Mouse (Mus musculus) limb, embryonic 12.5 days (tissue): ENCODE data around the gene Fsip1. TPM values are rescaled to one million over a fixed set of nuclear protein-coding genes. Genes with fewer than 3 reads are reported as not detected.
A peak's percentile ranks its signal among the peaks of the same experiment; 100 is the strongest.
"Not testable (repeated sequence)": the region's sequence is repeated elsewhere in the genome, so short reads cannot be mapped to it uniquely, and the experiment has no call there.

Experiments
- ATAC-seq: fragments of 200-750 bp; cut with Nextera tagmentation; 2 replicates; pipeline ENCODE4 v1.8.0; 2017; ENCODE audit warnings: low read depth, moderate TSS enrichment; ENCODE audit not compliant: insufficient number of reproducible peaks, insufficient read depth, low FRiP score, low TSS enrichment
- H3K27ac ChIP-seq: fragments of 300-500 bp; sonication (generic); 2 replicates; pipeline ENCODE4 v1.5.1; 2016; ENCODE audit warnings: mild to moderate bottlenecking, moderate library complexity
- H3K27me3 ChIP-seq: fragments of 300-500 bp; sonication (generic); 2 replicates; pipeline ENCODE4 v1.6.1; 2016; ENCODE audit warnings: mild to moderate bottlenecking, moderate library complexity
- H3K36me3 ChIP-seq: fragments of 300-500 bp; sonication (generic); 2 replicates; pipeline ENCODE4 v1.6.1; 2016; ENCODE audit warnings: mild to moderate bottlenecking, moderate library complexity
- H3K4me1 ChIP-seq: fragments of 300-500 bp; sonication (generic); replicated peaks from 2 replicates; pipeline ENCODE4 v1.6.1; 2016
- H3K4me2 ChIP-seq: fragments of 300-500 bp; sonication (generic); 2 replicates; pipeline ENCODE4 v1.6.1; 2016; ENCODE audit warnings: mild to moderate bottlenecking, moderate library complexity
- H3K4me3 ChIP-seq: fragments of 300-500 bp; sonication (generic); replicated peaks from 2 replicates; pipeline ENCODE4 v1.5.1; 2016; ENCODE audit warnings: mild to moderate bottlenecking
- H3K9ac ChIP-seq: fragments of 300-500 bp; sonication (generic); replicated peaks from 2 replicates; pipeline ENCODE4 v1.6.1; 2016; ENCODE audit warnings: mild to moderate bottlenecking, moderate library complexity
- H3K9me3 ChIP-seq: fragments of 300-500 bp; sonication (generic); 2 replicates; pipeline ENCODE4 v1.6.1; 2016; ENCODE audit warnings: mild to moderate bottlenecking, moderate library complexity
- WGBS: fragments of 180-500 bp; shearing (Covaris S2); methylation state at CpG from one replicate; pipeline ENCODE4 v1.1.7; 2016; 5-methylcytosine and 5-hydroxymethylcytosine counted together
- polyA plus RNA-seq: library from polyadenylated mRNA; unstranded; fragments of >200 nt; fragmentation: Nextera tagmentation; extraction: Ambion mirVana; gene quantifications from 2 replicates; pipeline ENCODE4 v1.2.1, GENCODE M21; 2016

Gene Fsip1
- 0.76 and 0.83 TPM in 2 replicates for polyA plus RNA-seq

DNA sequence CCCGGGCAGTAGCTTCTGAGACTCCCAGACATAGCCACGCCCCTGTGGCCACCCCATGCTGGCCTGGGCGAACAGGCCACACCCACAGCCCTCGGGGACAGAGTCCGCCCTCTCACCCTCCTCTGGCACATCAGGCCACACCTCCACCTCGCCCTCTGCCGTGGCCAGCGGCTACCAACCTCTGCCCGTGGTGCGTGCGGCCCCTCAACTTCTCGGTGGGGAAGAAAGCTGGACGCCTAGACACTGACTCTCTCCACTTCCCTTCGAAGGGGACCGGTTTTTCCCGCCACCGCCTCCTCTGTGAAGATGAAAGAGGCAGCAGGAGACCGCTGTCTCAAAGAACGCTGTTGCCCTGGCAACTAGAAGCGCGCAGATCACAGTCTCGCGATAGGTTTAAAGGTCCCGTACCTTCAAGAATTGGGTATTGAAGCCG is at the start of gene Fsip1:
Fsip1 (minus strand) TSS at position 346 of the 433 bp plus-strand sequence.
- Histone ChIP-seq H3K4me1 (peaks cover 4% of the 10 kb centered on the region), H3K36me3 (no peaks in the 10 kb centered on the region), H3K9ac (peak within 1 kb of the TSS; percentile 44; the same call in 1 of the 2 replicates), H3K27me3 (peaks cover 6% of the 10 kb centered on the region; the same call in 1 of the 2 replicates), H3K4me3 (peak within 1 kb of the TSS; percentile 47), H3K9me3 (no peaks in the 10 kb centered on the region), H3K4me2 (peak within 1 kb of the TSS; percentile 65), H3K27ac (no peak within 1 kb of the TSS)
- peak; percentile 74 for ATAC-seq
- WGBS: 2% methylated on average over 25 of the region's 25 CpGs

DNA sequence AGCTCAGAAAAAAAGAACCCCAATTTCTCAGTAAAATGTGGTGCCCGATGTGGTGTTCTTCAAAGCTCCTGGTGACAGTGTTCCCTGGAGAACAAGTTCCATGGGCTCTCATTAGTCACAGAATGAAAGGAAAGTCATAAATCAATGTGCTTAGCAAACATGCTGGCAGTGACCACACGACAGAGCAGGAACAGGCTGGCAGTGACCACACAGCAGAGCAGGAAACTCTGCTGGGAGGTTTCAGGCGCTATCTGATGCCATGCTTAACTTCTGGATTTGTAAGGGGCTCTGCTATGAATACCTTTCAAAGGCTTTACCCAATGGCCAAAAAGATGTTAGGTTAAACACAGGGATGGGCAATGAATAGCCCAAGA is 49.7 kb upstream of the Fsip1 start:
- Histone ChIP-seq H3K27ac (no peak overlapping the region), H3K4me2 (no peak overlapping the region), H3K4me1 (0 out of 2 replicates have a peak, but pooled peaks cover 2% of the 10 kb centered on the region), H3K9ac (no peak overlapping the region), H3K36me3 (no peaks in the 10 kb centered on the region), H3K27me3 (no peaks in the 10 kb centered on the region), H3K4me3 (no peak overlapping the region), H3K9me3 (no peaks in the 10 kb centered on the region)
- 24% methylated on average over 3 of the region's 3 CpGs for WGBS
- no peak for ATAC-seq

DNA sequence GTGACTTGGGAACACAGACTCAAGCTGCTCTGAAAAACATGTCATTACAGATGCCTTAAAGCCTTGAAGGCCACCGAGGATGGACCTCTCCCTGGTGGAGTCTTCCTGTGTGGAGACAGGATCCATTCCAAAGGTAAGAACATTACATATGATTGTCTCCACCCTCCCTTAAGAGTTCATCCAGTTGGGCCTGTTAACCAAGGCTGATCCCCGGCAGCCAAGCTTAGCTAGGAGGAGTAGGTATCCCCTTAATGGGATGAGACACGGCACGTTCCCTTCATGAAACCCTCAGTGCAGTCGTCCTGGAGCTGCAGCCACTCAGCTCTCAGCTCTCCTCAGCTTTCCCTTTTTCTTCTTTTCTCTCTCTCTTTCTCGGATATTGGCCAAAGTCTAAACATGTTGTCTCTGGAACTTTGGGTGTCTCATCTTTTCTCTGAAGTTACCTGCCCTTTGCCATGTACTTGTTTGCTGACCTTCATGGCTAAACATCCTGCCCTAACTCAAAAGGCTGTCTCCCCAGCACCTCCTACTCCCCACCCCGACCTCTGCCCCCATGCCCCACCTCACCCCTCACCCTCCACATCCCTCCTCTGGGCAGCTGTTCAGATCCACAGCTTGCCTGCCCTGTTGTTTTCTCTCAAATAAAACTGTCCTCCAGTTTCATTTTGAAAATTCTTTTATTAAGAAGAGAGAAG is 49.2 kb upstream of the Fsip1 start:
- Histone ChIP-seq H3K36me3 (no peaks in the 10 kb centered on the region), H3K27me3 (no peaks in the 10 kb centered on the region), H3K9me3 (no peaks in the 10 kb centered on the region), H3K4me2 (no peak overlapping the region), H3K9ac (no peak overlapping the region), H3K4me1 (0 out of 2 replicates have a peak, but pooled peaks cover 2% of the 10 kb centered on the region), H3K27ac (no peak overlapping the region), H3K4me3 (no peak overlapping the region)
- 70% methylated on average over 7 of the region's 7 CpGs for WGBS
- no peak for ATAC-seq

DNA sequence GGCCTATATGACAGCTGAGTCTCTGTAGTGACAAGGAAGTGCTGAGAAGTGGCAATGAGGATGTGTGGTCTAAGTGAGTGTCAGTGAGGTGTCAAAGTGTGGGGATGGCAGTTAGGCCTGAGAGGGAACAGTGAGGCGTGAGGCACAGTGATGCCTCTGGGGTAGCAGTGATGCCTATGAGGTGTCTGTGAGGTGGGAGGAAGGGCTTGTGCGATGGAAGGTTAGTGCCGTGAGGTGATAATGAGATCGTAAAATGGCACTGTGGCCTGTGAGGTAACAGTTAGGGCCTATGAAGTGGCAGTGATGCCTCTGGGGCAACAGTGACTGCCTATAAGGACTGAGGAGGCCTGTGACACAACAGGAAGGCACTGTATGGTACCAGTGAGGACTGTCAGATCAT is 46.7 kb upstream of the Fsip1 start:
- Histone ChIP-seq H3K9me3 (no peaks in the 10 kb centered on the region), H3K27ac (no peak overlapping the region), H3K4me3 (no peak overlapping the region), H3K36me3 (no peaks in the 10 kb centered on the region), H3K9ac (no peak overlapping the region), H3K27me3 (no peaks in the 10 kb centered on the region), H3K4me1 (0 out of 2 replicates have a peak, but pooled peaks cover 2% of the 10 kb centered on the region), H3K4me2 (no peak overlapping the region)
- WGBS: 25% methylated on average over 4 of the region's 4 CpGs
- no peak for ATAC-seq

DNA sequence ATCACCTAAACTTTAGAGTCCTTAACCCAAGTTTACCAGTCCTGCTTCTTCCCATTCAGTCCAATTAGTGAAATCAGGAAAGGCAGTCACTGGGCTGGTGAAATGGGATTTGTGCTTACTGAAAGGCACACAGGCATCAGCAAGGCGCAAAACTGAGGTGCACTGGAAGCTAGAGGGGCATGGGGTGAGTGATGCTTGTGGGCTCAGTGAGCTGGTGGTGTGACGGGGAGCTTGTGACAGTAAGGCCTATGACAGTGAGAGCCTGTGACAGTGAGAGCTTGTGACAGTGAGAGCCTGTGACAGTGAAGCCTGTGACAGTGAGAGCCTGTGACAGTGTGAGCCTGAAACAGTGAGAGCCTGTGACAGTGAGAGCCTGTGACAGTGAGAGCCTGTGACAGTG is 44.9 kb upstream of the Fsip1 start:
- no peak overlapping the region for H3K9ac ChIP-seq
- H3K4me2 ChIP-seq: no peak overlapping the region
- H3K4me1 ChIP-seq: no peaks in the 10 kb centered on the region
- WGBS: 73% methylated on average over 2 of the region's 2 CpGs
- no peak overlapping the region for H3K27ac ChIP-seq
- H3K4me3 ChIP-seq: no peak overlapping the region
- H3K36me3 ChIP-seq: no peaks in the 10 kb centered on the region
- H3K9me3 ChIP-seq: no peaks in the 10 kb centered on the region
- no peak for ATAC-seq
- H3K27me3 ChIP-seq: no peaks in the 10 kb centered on the region

DNA sequence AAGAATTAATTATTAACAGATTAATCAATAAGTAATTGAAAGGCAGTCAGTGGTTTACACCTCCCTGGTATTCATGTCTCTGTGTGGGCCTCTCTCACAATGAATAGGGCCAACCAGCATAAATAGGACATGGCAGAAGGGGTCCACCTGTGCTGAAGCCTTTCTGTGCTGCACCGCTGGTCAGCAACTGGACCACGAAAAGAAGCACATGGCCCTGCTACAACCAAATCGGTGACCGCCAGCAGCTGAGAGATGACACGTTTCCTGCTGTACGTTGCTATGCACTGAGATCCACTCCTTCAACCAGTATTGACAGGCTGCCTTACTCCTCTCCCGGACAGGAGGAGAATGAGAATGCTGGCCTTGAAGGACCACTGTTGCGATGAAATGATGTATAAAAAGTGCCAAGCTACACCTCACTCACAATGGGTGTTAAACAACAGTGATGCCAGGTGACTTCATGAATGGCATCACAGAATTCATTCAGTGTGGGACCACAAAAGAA is 44.3 kb upstream of the Fsip1 start:
- H3K9me3 ChIP-seq: no peaks in the 10 kb centered on the region
- no peaks in the 10 kb centered on the region for H3K4me1 ChIP-seq
- no peaks in the 10 kb centered on the region for H3K36me3 ChIP-seq
- 84% methylated on average over 8 of the region's 8 CpGs for WGBS
- no peak overlapping the region for H3K9ac ChIP-seq
- H3K27me3 ChIP-seq: no peaks in the 10 kb centered on the region
- no peak for ATAC-seq
- H3K4me2 ChIP-seq: no peak overlapping the region
- no peak overlapping the region for H3K4me3 ChIP-seq
- no peak overlapping the region for H3K27ac ChIP-seq

DNA sequence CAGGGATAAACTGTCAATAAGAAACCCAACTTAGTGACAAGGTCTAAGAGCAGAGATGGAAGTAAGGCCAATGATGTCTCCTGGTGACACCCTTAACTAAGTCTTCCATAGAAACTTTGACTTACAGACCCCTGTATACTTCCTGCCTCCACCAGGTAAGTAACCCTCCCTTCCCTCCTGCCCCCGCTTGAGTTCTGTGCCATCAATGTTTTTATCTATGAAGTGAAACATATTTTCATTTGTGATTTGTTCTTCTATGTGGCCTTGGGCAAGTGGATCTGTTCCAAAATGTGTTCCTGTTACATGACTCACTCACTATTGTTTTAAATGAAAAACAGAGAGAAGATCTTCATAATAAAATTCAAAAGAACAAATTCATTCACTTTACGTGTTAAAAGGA is 43.2 kb upstream of the Fsip1 start:
- ATAC-seq: no peak

DNA sequence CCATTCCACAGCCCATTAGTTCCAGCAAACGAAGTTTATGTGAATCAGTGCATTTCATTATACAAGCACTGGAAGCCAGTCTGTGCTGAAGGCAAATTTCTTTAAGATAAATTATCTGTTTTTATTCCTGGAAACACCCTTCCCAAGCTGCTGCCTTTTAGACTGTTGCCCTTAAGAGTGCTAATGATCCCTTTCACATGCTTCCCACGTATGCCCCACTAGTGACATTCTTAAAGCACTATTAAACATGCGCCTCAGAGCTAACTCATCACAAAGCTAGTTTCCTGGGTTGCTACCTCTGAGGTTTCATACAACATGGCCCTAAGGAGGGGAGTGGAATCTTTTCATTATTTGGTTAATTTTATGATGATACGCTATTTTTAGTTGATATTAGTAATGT is 41.8 kb upstream of the Fsip1 start:
- H3K9ac ChIP-seq: no peak overlapping the region
- no peak overlapping the region for H3K4me3 ChIP-seq
- no peaks in the 10 kb centered on the region for H3K4me1 ChIP-seq
- H3K27me3 ChIP-seq: no peaks in the 10 kb centered on the region
- 73% methylated on average over 4 of the region's 4 CpGs for WGBS
- H3K36me3 ChIP-seq: no peaks in the 10 kb centered on the region
- H3K9me3 ChIP-seq: no peaks in the 10 kb centered on the region
- ATAC-seq: no peak
- H3K4me2 ChIP-seq: no peak overlapping the region
- no peak overlapping the region for H3K27ac ChIP-seq

More for the DNA sequence above, 43.2 kb upstream of the Fsip1 start:
- no peak overlapping the region for H3K27ac ChIP-seq
- no peak overlapping the region for H3K4me3 ChIP-seq
- H3K9me3 ChIP-seq: no peaks in the 10 kb centered on the region
- H3K4me2 ChIP-seq: no peak overlapping the region
- no peak overlapping the region for H3K9ac ChIP-seq
- WGBS: 87% methylated on average over 2 of the region's 2 CpGs
- H3K4me1 ChIP-seq: no peaks in the 10 kb centered on the region
- no peaks in the 10 kb centered on the region for H3K36me3 ChIP-seq
- no peaks in the 10 kb centered on the region for H3K27me3 ChIP-seq

DNA sequence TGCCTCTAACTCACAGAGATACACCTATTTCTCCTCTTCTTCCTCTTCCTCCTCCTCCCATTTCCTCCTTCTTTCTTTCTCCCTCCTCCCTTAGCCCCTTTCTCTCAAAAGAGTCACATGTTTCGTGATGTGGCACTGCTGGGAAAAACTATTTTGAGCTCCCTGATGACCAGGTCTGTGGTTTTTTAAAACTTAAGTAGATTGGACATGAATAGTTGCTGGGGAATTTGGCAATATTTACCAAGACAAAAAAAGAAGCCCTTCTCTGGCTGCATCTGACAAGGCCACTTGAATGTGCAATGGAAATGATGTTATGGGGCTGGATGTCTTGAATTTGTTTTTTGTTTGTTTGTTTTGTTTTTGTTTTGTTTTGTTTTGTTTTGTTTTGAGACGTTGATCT is 41.2 kb upstream of the Fsip1 start:
- ATAC-seq: no peak
- 63% methylated on average over 2 of the region's 2 CpGs for WGBS
- Histone ChIP-seq H3K27ac (no peak overlapping the region), H3K27me3 (no peaks in the 10 kb centered on the region), H3K4me3 (no peak overlapping the region), H3K9me3 (no peaks in the 10 kb centered on the region), H3K4me2 (no peak overlapping the region), H3K9ac (no peak overlapping the region), H3K4me1 (no peaks in the 10 kb centered on the region), H3K36me3 (no peaks in the 10 kb centered on the region)

DNA sequence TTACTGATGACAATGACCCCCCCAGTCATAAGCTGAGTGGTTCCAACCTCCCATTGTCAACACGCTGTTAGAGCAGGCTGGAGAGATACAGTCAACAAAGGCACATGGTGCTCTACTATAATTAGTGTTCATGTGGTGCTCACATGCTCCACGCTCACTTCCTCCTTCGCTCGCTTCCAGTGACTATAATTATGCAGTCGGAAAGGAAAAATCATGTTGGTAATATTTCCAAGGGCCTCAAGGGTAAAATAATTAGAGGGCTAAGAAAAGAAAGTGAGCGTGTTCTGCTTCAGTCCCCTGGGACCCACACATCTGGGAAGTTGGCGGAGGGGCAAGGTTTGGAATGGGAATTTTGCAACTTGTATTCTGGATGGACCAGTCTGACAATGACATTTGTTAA is 38.7 kb upstream of the Fsip1 start:
- Histone ChIP-seq H3K27ac (no peak overlapping the region), H3K9me3 (no peaks in the 10 kb centered on the region), H3K4me2 (no peak overlapping the region), H3K27me3 (no peaks in the 10 kb centered on the region), H3K36me3 (no peaks in the 10 kb centered on the region), H3K4me3 (no peak overlapping the region), H3K4me1 (no peaks in the 10 kb centered on the region), H3K9ac (no peak overlapping the region)
- no peak for ATAC-seq
- 66% methylated on average over 7 of the region's 7 CpGs for WGBS

DNA sequence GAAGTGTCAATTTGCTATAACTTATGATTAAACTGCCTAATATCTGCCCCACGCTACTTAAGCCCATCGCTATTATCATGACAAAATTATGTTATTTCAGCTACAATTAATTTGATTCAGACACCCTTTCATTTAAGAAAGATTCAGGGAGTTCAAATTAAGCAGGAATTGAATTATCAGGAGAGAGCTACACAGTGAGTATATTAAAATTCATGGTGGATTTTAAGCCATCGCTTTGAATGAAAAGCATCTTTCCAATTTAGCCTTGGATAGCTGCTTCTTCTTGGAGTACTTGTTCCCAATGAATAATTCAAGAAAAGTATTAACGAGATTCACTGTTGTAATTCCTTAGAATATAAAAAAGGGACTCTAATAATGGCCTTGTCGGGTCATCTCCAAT is 36.8 kb upstream of the Fsip1 start:
- Histone ChIP-seq H3K9ac (no peak overlapping the region), H3K36me3 (no peaks in the 10 kb centered on the region), H3K4me2 (no peak overlapping the region), H3K27me3 (no peaks in the 10 kb centered on the region), H3K27ac (no peak overlapping the region), H3K9me3 (no peaks in the 10 kb centered on the region), H3K4me3 (no peak overlapping the region), H3K4me1 (no peaks in the 10 kb centered on the region)
- WGBS: 87% methylated on average over 5 of the region's 5 CpGs
- ATAC-seq: no peak

DNA sequence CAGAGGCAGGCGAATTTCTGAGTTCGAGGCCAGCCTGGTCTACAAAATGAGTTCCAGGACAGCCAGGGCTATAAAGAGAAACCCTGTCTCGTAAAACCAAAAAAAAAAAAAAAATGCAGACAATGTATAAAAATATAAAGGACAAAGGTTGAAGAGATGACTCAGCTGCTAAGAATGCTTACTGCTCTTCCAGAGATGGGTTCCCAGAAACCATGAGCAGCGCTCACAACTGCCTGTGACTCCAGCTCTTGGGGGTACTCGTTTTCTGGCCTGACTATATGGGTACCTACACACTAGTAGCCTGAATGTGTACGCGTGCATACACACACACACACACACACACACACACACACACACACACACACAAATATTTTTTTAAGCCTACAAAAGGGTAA is 32.3 kb upstream of the Fsip1 start:
- not testable (repeated sequence) for H3K27me3 ChIP-seq, H3K9ac ChIP-seq, H3K4me2 ChIP-seq, H3K4me3 ChIP-seq, H3K36me3 ChIP-seq, ATAC-seq, H3K27ac ChIP-seq, H3K4me1 ChIP-seq, H3K9me3 ChIP-seq
- WGBS: 89% methylated on average over 7 of the region's 7 CpGs
